Mouse (Mus musculus) forebrain, embryonic 15.5 days (tissue): ENCODE results near the gene Fam19a2. TPM values are rescaled to one million over a fixed set of nuclear protein-coding genes. Genes with fewer than 3 reads are reported as not detected.

Experiments used
- ATAC-seq: fragments of 200-750 bp; cut with Nextera tagmentation; replicated peaks from 2 replicates; pipeline ENCODE4 v1.8.0; 2017; ENCODE audit warnings: mild to moderate bottlenecking, moderate TSS enrichment, moderate library complexity
- H3K27ac ChIP-seq: fragments of 300-500 bp; sonication (generic); replicated peaks from 2 replicates; pipeline ENCODE4 v1.5.1; 2015; ENCODE audit warnings: mild to moderate bottlenecking, inconsistent platforms
- H3K27me3 ChIP-seq: fragments of 300-500 bp; sonication (generic); 2 replicates; pipeline ENCODE4 v1.6.1; 2015; ENCODE audit warnings: inconsistent platforms
- H3K36me3 ChIP-seq: fragments of 300-500 bp; sonication (generic); 2 replicates; pipeline ENCODE4 v1.6.1; 2015; ENCODE audit warnings: mild to moderate bottlenecking, inconsistent platforms
- H3K4me1 ChIP-seq: fragments of 300-500 bp; sonication (generic); 2 replicates; pipeline ENCODE4 v1.6.1; 2015; ENCODE audit warnings: inconsistent platforms
- H3K4me2 ChIP-seq: fragments of 300-500 bp; sonication (generic); replicated peaks from 2 replicates; pipeline ENCODE4 v1.6.1; 2015; ENCODE audit warnings: mild to moderate bottlenecking, inconsistent platforms
- H3K4me3 ChIP-seq: fragments of 300-500 bp; sonication (generic); 2 replicates; pipeline ENCODE4 v1.5.1; 2015; ENCODE audit warnings: mild to moderate bottlenecking, inconsistent platforms
- H3K9ac ChIP-seq: fragments of 300-500 bp; sonication (generic); replicated peaks from 2 replicates; pipeline ENCODE4 v1.6.1; 2015; ENCODE audit warnings: mild to moderate bottlenecking, inconsistent platforms
- H3K9me3 ChIP-seq: fragments of 300-500 bp; sonication (generic); 2 replicates; pipeline ENCODE4 v1.6.1; 2016; ENCODE audit warnings: inconsistent platforms
- WGBS: fragments of 180-500 bp; shearing (Covaris S2); methylation state at CpG from one replicate; pipeline ENCODE4 v1.1.7; 2015; ENCODE audit warnings: mixed read lengths; 5-methylcytosine and 5-hydroxymethylcytosine counted together
- polyA plus RNA-seq: library from polyadenylated mRNA; unstranded; fragments of >200 nt; fragmentation: Nextera tagmentation; extraction: Ambion mirVana; gene quantifications from 2 replicates; pipeline ENCODE4 v1.2.1, GENCODE M21; 2015

Fam19a2 gene
- polyA plus RNA-seq, 1 experiment from 2014 or later = 39.2 TPM

GRCm38 (mm10) chr10:123692186-123692925 is 428.6 kb downstream of the Fam19a2 start:
- H3K4me1 ChIP-seq = no peaks in the 10 kb centered on the region
- no peaks in the 10 kb centered on the region for H3K27me3 ChIP-seq
- no peaks in the 10 kb centered on the region for H3K9me3 ChIP-seq
- H3K4me3 ChIP-seq = no peak overlapping the region
- H3K4me2 ChIP-seq = no peak overlapping the region
- no peak overlapping the region for H3K27ac ChIP-seq
- WGBS = 15% methylated on average over 8 of the region's 8 CpGs
- no peak for ATAC-seq
- H3K36me3 ChIP-seq = no peaks in the 10 kb centered on the region
- no peak overlapping the region for H3K9ac ChIP-seq

- no peak for ATAC-seq
- no peak overlapping the region for H3K4me3 ChIP-seq
- no peaks in the 10 kb centered on the region for H3K27me3 ChIP-seq
- no peaks in the 10 kb centered on the region for H3K36me3 ChIP-seq
- H3K9me3 ChIP-seq = no peaks in the 10 kb centered on the region
- H3K27ac ChIP-seq = no peak overlapping the region
- no peak overlapping the region for H3K9ac ChIP-seq
- 62% methylated on average over 4 of the region's 4 CpGs for WGBS
- no peak overlapping the region for H3K4me2 ChIP-seq
- no peaks in the 10 kb centered on the region for H3K4me1 ChIP-seq
Measured at GRCm38 (mm10) chr10:123692926-123693224, 429.1 kb downstream of the Fam19a2 start.

- Histone ChIP-seq H3K4me3 (no peak overlapping the region), H3K9me3 (no peaks in the 10 kb centered on the region), H3K4me2 (no peak overlapping the region), H3K4me1 (no peaks in the 10 kb centered on the region), H3K27ac (no peak overlapping the region), H3K27me3 (no peaks in the 10 kb centered on the region), H3K36me3 (no peaks in the 10 kb centered on the region), H3K9ac (no peak overlapping the region)
- WGBS = 89% methylated on average over 4 of the region's 4 CpGs
- no peak for ATAC-seq
Measured at GRCm38 (mm10) chr10:123702595-123702994, 438.8 kb downstream of the Fam19a2 start.

- Histone ChIP-seq H3K27ac (no peak overlapping the region), H3K4me3 (no peak overlapping the region), H3K9ac (no peak overlapping the region), H3K4me2 (no peak overlapping the region), H3K9me3 (no peaks in the 10 kb centered on the region), H3K36me3 (no peaks in the 10 kb centered on the region), H3K27me3 (no peaks in the 10 kb centered on the region), H3K4me1 (no peaks in the 10 kb centered on the region)
- 95% methylated on average over 3 of the region's 3 CpGs for WGBS
- ATAC-seq = no peak
Measured at GRCm38 (mm10) chr10:123707026-123707425, 443.2 kb downstream of the Fam19a2 start.

GRCm38 (mm10) chr10:123710738-123711137 is 446.9 kb downstream of the Fam19a2 start:
- H3K9me3 ChIP-seq = no peaks in the 10 kb centered on the region
- H3K27me3 ChIP-seq = no peaks in the 10 kb centered on the region
- WGBS = 60% methylated on average over 2 of the region's 2 CpGs
- H3K4me3 ChIP-seq = no peak overlapping the region
- ATAC-seq = no peak
- no peak overlapping the region for H3K27ac ChIP-seq
- H3K9ac ChIP-seq = no peak overlapping the region
- H3K4me2 ChIP-seq = no peak overlapping the region
- H3K36me3 ChIP-seq = no peaks in the 10 kb centered on the region
- H3K4me1 ChIP-seq = no peaks in the 10 kb centered on the region

GRCm38 (mm10) chr10:123721952-123722460 is 458.2 kb downstream of the Fam19a2 start:
- H3K4me2 ChIP-seq = no peak overlapping the region
- WGBS = 74% methylated on average over 2 of the region's 2 CpGs
- no peak overlapping the region for H3K4me3 ChIP-seq
- no peak overlapping the region for H3K9ac ChIP-seq
- H3K27me3 ChIP-seq = no peaks in the 10 kb centered on the region
- H3K36me3 ChIP-seq = no peaks in the 10 kb centered on the region
- no peaks in the 10 kb centered on the region for H3K4me1 ChIP-seq
- ATAC-seq = no peak
- H3K27ac ChIP-seq = no peak overlapping the region
- H3K9me3 ChIP-seq = no peaks in the 10 kb centered on the region

- no peak overlapping the region for H3K9ac ChIP-seq
- no peaks in the 10 kb centered on the region for H3K4me1 ChIP-seq
- no peaks in the 10 kb centered on the region for H3K36me3 ChIP-seq
- no peak for ATAC-seq
- no peak overlapping the region for H3K4me3 ChIP-seq
- no peaks in the 10 kb centered on the region for H3K27me3 ChIP-seq
- H3K27ac ChIP-seq = no peak overlapping the region
- no peaks in the 10 kb centered on the region for H3K9me3 ChIP-seq
- no peak overlapping the region for H3K4me2 ChIP-seq
Measured at GRCm38 (mm10) chr10:123723641-123724040, 459.8 kb downstream of the Fam19a2 start.

- peak; percentile 75 for ATAC-seq
- Histone ChIP-seq H3K27me3 (no peaks in the 10 kb centered on the region), H3K9ac (no peak overlapping the region), H3K4me3 (no peak overlapping the region), H3K9me3 (no peaks in the 10 kb centered on the region), H3K27ac (no peak overlapping the region), H3K36me3 (no peaks in the 10 kb centered on the region), H3K4me1 (peaks cover 9% of the 10 kb centered on the region; the same call in 1 of the 2 replicates), H3K4me2 (no peak overlapping the region)
- WGBS = 39% methylated on average over 1 of the region's 1 CpGs
Measured at GRCm38 (mm10) chr10:123748317-123748716, 484.5 kb downstream of the Fam19a2 start.

- 33% methylated on average over 6 of the region's 6 CpGs for whole genome bisulfite sequencing
- peak; percentile 70 for ATAC-seq
- no peaks in the 10 kb centered on the region for H3K36me3 ChIP-seq
- no peak overlapping the region for H3K4me2 ChIP-seq
- peak overlapping the region; percentile 16; the same call in 1 of the 2 replicates for H3K27ac ChIP-seq
- H3K27me3 ChIP-seq = no peaks in the 10 kb centered on the region
- H3K9me3 ChIP-seq = no peaks in the 10 kb centered on the region
- no peak overlapping the region for H3K4me3 ChIP-seq
- H3K4me1 ChIP-seq = peaks cover 9% of the 10 kb centered on the region; the same call in 1 of the 2 replicates
- H3K9ac ChIP-seq = no peak overlapping the region
Measured at GRCm38 (mm10) chr10:123751676-123752280, 488.0 kb downstream of the Fam19a2 start.

- Histone ChIP-seq H3K4me2 (no peak overlapping the region), H3K27me3 (no peaks in the 10 kb centered on the region), H3K36me3 (no peaks in the 10 kb centered on the region), H3K9ac (no peak overlapping the region), H3K9me3 (no peaks in the 10 kb centered on the region), H3K27ac (no peak overlapping the region), H3K4me3 (no peak overlapping the region), H3K4me1 (peaks cover 9% of the 10 kb centered on the region; the same call in 1 of the 2 replicates)
- WGBS = 41% methylated on average over 3 of the region's 3 CpGs
- ATAC-seq = no peak
Measured at GRCm38 (mm10) chr10:123752755-123753154, 489.0 kb downstream of the Fam19a2 start.

- H3K4me3 ChIP-seq = no peak overlapping the region
- H3K4me1 ChIP-seq = peaks cover 9% of the 10 kb centered on the region; the same call in 1 of the 2 replicates
- H3K9ac ChIP-seq = no peak overlapping the region
- ATAC-seq = no peak
- H3K27ac ChIP-seq = no peak overlapping the region
- H3K4me2 ChIP-seq = no peak overlapping the region
- no peaks in the 10 kb centered on the region for H3K27me3 ChIP-seq
- no peaks in the 10 kb centered on the region for H3K9me3 ChIP-seq
- WGBS = 85% methylated on average over 4 of the region's 4 CpGs
- no peaks in the 10 kb centered on the region for H3K36me3 ChIP-seq
Measured at GRCm38 (mm10) chr10:123753996-123754395, 490.2 kb downstream of the Fam19a2 start.

GRCm38 (mm10) chr10:123789374-123789773 is 525.6 kb downstream of the Fam19a2 start:
- Histone ChIP-seq H3K36me3 (no peaks in the 10 kb centered on the region), H3K27me3 (no peaks in the 10 kb centered on the region), H3K27ac (no peak overlapping the region), H3K9ac (no peak overlapping the region), H3K4me1 (no peaks in the 10 kb centered on the region), H3K9me3 (no peaks in the 10 kb centered on the region), H3K4me3 (no peak overlapping the region), H3K4me2 (no peak overlapping the region)
- ATAC-seq = no peak
- 93% methylated on average over 2 of the region's 2 CpGs for WGBS
